Mouse (Mus musculus): ENCODE measurements around the gene Kmt5a. TPM values are rescaled to one million over a fixed set of nuclear protein-coding genes. Genes with fewer than 3 reads are reported as not detected.
"Not testable (repeated sequence)": the region's sequence is repeated elsewhere in the genome, so short reads cannot be mapped to it uniquely, and the experiment has no call there.

The Kmt5a gene
- polyA plus RNA-seq, 1 experiment = 36.5 TPM

GRCm38 (mm10) chr5:124454082-124454419 is 14.3 kb downstream of the Kmt5a start:
- no peak overlapping the region for H3K4me3 ChIP-seq (replicated peaks; ENCODE audit: extremely low read depth, low read depth, low read length)
- TF ChIP-seq POLR2A (IDR thresholded peaks at IDR 0.05; ENCODE audit: borderline replicate concordance, extremely low read depth, low read depth, low read length) (no peak), CTCF (IDR thresholded peaks at IDR 0.05; ENCODE audit: insufficient read depth, low read length) (no peak)
- WGBS = 66% methylated on average over 1 of the region's 1 CpGs
- DNase-seq = no peak
- no peaks in the 10 kb centered on the region for H3K4me1 ChIP-seq (ENCODE audit: control insufficient read depth, insufficient read depth, low read length)

GRCm38 (mm10) chr5:124456762-124457161 is 17.0 kb downstream of the Kmt5a start:
- no peaks in the 10 kb centered on the region for H3K4me1 ChIP-seq (ENCODE audit: control insufficient read depth, insufficient read depth, low read length)
- H3K4me3 ChIP-seq (replicated peaks; ENCODE audit: extremely low read depth, low read depth, low read length) = no peak overlapping the region
- TF ChIP-seq POLR2A (IDR thresholded peaks at IDR 0.05; ENCODE audit: borderline replicate concordance, extremely low read depth, low read depth, low read length) (no peak), CTCF (IDR thresholded peaks at IDR 0.05; ENCODE audit: insufficient read depth, low read length) (no peak)
- DNase-seq = no peak
- 92% methylated on average over 6 of the region's 6 CpGs for WGBS

- WGBS = 89% methylated on average over 14 of the region's 14 CpGs
- not testable (repeated sequence) for DNase-seq
These were observed 21.2 kb downstream of the Kmt5a start for GRCm38 (mm10) chr5:124460922-124461321.

GRCm38 (mm10) chr5:124462297-124463025 is 22.7 kb downstream of the Kmt5a start:
- 91% methylated on average over 8 of the region's 8 CpGs for WGBS
- no peaks in the 10 kb centered on the region for H3K4me1 ChIP-seq (ENCODE audit: control insufficient read depth, insufficient read depth, low read length)
- no peak for TF ChIP-seq CTCF (IDR thresholded peaks at IDR 0.05; ENCODE audit: insufficient read depth, low read length)
- no peak for DNase-seq
- no peak overlapping the region for H3K4me3 ChIP-seq (replicated peaks; ENCODE audit: extremely low read depth, low read depth, low read length)

More at GRCm38 (mm10) chr5:124460922-124461321, 21.2 kb downstream of the Kmt5a start:
- not testable (repeated sequence) for H3K4me1 ChIP-seq (ENCODE audit: control insufficient read depth, insufficient read depth, low read length); H3K4me3 ChIP-seq (replicated peaks; ENCODE audit: extremely low read depth, low read depth, low read length)

GRCm38 (mm10) chr5:124463462-124463861 is 23.7 kb downstream of the Kmt5a start:
- DNase-seq = no peak
- 92% methylated on average over 5 of the region's 5 CpGs for WGBS
- TF ChIP-seq POLR2A (IDR thresholded peaks at IDR 0.05; ENCODE audit: borderline replicate concordance, extremely low read depth, low read depth, low read length) = no peak
- TF ChIP-seq CTCF (IDR thresholded peaks at IDR 0.05; ENCODE audit: insufficient read depth, low read length) = no peak
- H3K4me3 ChIP-seq (replicated peaks; ENCODE audit: extremely low read depth, low read depth, low read length) = no peak overlapping the region
- no peaks in the 10 kb centered on the region for H3K4me1 ChIP-seq (ENCODE audit: control insufficient read depth, insufficient read depth, low read length)

GRCm38 (mm10) chr5:124464905-124465304 is 25.2 kb downstream of the Kmt5a start:
- H3K4me3 ChIP-seq (replicated peaks; ENCODE audit: extremely low read depth, low read depth, low read length) = no peak overlapping the region
- no peaks in the 10 kb centered on the region for H3K4me1 ChIP-seq (ENCODE audit: control insufficient read depth, insufficient read depth, low read length)
- TF ChIP-seq POLR2A (IDR thresholded peaks at IDR 0.05; ENCODE audit: borderline replicate concordance, extremely low read depth, low read depth, low read length) (no peak), CTCF (IDR thresholded peaks at IDR 0.05; ENCODE audit: insufficient read depth, low read length) (no peak)
- DNase-seq = no peak

GRCm38 (mm10) chr5:124467766-124468165 is 28.0 kb downstream of the Kmt5a start:
- H3K4me3 ChIP-seq (replicated peaks; ENCODE audit: extremely low read depth, low read depth, low read length) = no peak overlapping the region
- no peak for DNase-seq

GRCm38 (mm10) chr5:124468365-124468764 is 28.6 kb downstream of the Kmt5a start:
- no peak overlapping the region for H3K4me3 ChIP-seq (replicated peaks; ENCODE audit: extremely low read depth, low read depth, low read length)
- DNase-seq = no peak
- no peak for TF ChIP-seq CTCF (IDR thresholded peaks at IDR 0.05; ENCODE audit: insufficient read depth, low read length)
- TF ChIP-seq POLR2A (IDR thresholded peaks at IDR 0.05; ENCODE audit: borderline replicate concordance, extremely low read depth, low read depth, low read length) = no peak
- 88% methylated on average over 7 of the region's 7 CpGs for WGBS
- no peaks in the 10 kb centered on the region; the same call in 1 of the 2 replicates for H3K4me1 ChIP-seq (ENCODE audit: control insufficient read depth, insufficient read depth, low read length)

More at GRCm38 (mm10) chr5:124467766-124468165, 28.0 kb downstream of the Kmt5a start:
- TF ChIP-seq CTCF (IDR thresholded peaks at IDR 0.05; ENCODE audit: insufficient read depth, low read length) (no peak), POLR2A (IDR thresholded peaks at IDR 0.05; ENCODE audit: borderline replicate concordance, extremely low read depth, low read depth, low read length) (no peak)
- H3K4me1 ChIP-seq (ENCODE audit: control insufficient read depth, insufficient read depth, low read length) = no peaks in the 10 kb centered on the region; the same call in 1 of the 2 replicates
- WGBS = 74% methylated on average over 1 of the region's 1 CpGs

- no peaks in the 10 kb centered on the region; the same call in 1 of the 2 replicates for H3K4me1 ChIP-seq (ENCODE audit: control insufficient read depth, insufficient read depth, low read length)
- no peak for TF ChIP-seq POLR2A (IDR thresholded peaks at IDR 0.05; ENCODE audit: borderline replicate concordance, extremely low read depth, low read depth, low read length)
- TF ChIP-seq CTCF (IDR thresholded peaks at IDR 0.05; ENCODE audit: insufficient read depth, low read length) = no peak
- H3K4me3 ChIP-seq (replicated peaks; ENCODE audit: extremely low read depth, low read depth, low read length) = no peak overlapping the region
- DNase-seq = no peak
- 95% methylated on average over 6 of the region's 6 CpGs for WGBS
These were observed 29.8 kb downstream of the Kmt5a start for GRCm38 (mm10) chr5:124469486-124469885.

GRCm38 (mm10) chr5:124470591-124471171 is 31.0 kb downstream of the Kmt5a start:
- no peak for TF ChIP-seq CTCF (IDR thresholded peaks at IDR 0.05; ENCODE audit: insufficient read depth, low read length)
- TF ChIP-seq POLR2A (IDR thresholded peaks at IDR 0.05; ENCODE audit: borderline replicate concordance, extremely low read depth, low read depth, low read length) = no peak
- 59% methylated on average over 6 of the region's 6 CpGs for WGBS
- H3K4me1 ChIP-seq (ENCODE audit: control insufficient read depth, insufficient read depth, low read length) = no peaks in the 10 kb centered on the region; the same call in 1 of the 2 replicates
- H3K4me3 ChIP-seq (replicated peaks; ENCODE audit: extremely low read depth, low read depth, low read length) = no peak overlapping the region
- no peak for DNase-seq

Data from lung, adult 2 months (tissue).